Mouse (Mus musculus): Measurements from ENCODE around the gene Fndc5. TPM values are rescaled to one million over a fixed set of nuclear protein-coding genes. Genes with fewer than 3 reads are reported as not detected.

Fndc5 gene
- polyA plus RNA-seq, 1 experiment from 2014 or later = 2.2 TPM

DNA sequence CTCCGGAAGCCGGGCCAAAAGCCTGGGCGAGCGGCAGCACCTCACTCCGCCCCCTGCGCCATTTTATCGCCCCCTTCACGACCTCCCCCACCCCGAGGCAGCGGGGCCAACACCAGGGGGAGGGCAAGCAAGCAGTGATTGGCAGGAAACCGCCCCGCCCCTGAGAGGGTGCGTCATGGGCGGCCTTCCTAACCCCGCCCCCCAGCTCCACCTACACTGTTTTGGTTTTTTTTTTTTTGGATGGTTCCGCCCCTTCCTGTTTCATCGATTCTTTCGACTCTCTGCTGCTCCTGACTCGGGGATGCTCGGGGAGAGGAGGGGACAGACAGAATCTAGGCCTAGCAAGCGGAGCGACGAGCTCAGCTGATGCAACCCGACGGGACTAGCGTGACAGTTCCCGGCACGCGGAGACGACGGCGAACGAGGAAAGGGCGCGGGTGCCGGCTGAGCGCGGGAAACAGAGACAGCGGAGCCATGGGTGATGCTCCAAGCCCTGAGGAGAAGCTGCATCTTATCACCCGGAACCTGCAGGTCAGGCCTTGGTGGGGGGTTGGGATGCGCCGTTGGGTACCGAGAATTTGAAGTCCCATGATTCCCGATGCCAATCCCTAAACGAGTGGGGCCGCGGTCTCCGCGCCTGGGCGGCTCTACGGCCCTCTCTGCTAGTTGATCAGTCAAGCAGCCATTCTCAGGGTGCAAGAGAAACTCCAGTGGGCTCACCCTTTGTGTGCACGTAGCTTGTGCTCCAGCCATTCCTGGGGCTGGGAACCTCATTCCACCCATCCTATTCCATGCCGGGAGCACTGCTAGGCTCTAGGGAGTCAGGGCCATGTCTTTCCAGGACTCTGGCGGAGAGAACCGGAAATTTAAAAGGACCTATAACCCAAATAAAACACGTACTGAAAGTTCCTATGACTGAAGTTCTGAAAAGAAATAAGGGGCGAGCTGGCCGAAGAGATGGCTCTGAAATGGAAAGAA lies 53.0 kb downstream of the Fndc5 start, which contains the start of the genes S100pbp and Yars:
S100pbp (minus strand) TSS at position 186 of the 978 bp plus-strand sequence.
Yars (plus strand) TSS at position 219 of the 978 bp plus-strand sequence.
- ATAC-seq (ENCODE audit: low read depth) = peak; percentile 95
- Histone ChIP-seq H3K27me3 (ENCODE audit: control insufficient read depth, insufficient read depth, low read depth, low read length) (no peaks in the 10 kb centered on the region), H3K4me3 (ENCODE audit: low read length) (peak within 1 kb of the TSS; percentile 78), H3K4me1 (replicated peaks; ENCODE audit: control insufficient read depth, insufficient read depth, low read length) (peaks cover 21% of the 10 kb centered on the region), H3K36me3 (ENCODE audit: control insufficient read depth, insufficient read depth, low read length) (no peaks in the 10 kb centered on the region), H3K4me2 (ENCODE audit: low read depth, low read length) (peak within 1 kb of the TSS; percentile 82), H3K9ac (ENCODE audit: low read length) (peak within 1 kb of the TSS; percentile 88), H3K27ac (ENCODE audit: low read length) (peak within 1 kb of the TSS; percentile 86), H3K9me3 (ENCODE audit: control insufficient read depth, low read length) (no peaks in the 10 kb centered on the region)
- WGBS = under 1% methylated on average over 56 of the region's 58 CpGs

DNA sequence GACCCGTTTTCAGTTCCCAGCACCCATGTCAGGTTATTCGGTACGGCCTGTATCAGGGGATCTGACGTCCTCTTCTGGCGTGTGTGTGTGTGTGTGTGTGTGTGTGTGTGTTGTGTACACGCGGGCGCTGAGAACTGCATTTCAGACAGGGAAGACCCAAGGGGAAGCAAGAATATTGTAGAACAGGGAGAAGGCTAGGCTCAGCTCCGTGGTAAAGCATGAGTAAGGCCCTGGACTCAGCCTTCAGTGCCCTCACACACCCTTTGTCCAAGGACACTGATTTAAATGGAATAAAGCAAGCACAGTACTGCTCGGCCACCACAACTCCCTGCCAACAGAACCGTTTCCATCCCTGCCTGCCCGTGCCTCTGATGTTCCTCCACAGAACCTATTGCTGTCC lies 53.7 kb downstream of the Fndc5 start:
- H3K4me3 ChIP-seq (ENCODE audit: low read length) = peak overlapping the region; percentile 78
- no peaks in the 10 kb centered on the region for H3K36me3 ChIP-seq (ENCODE audit: control insufficient read depth, insufficient read depth, low read length)
- H3K4me2 ChIP-seq (ENCODE audit: low read depth, low read length) = peak overlapping the region; percentile 81
- no peaks in the 10 kb centered on the region for H3K27me3 ChIP-seq (ENCODE audit: control insufficient read depth, insufficient read depth, low read depth, low read length)
- 1% methylated on average over 12 of the region's 12 CpGs for WGBS
- no peak for ATAC-seq (ENCODE audit: low read depth)
- H3K9ac ChIP-seq (ENCODE audit: low read length) = peak overlapping the region; percentile 78
- H3K4me1 ChIP-seq (replicated peaks; ENCODE audit: control insufficient read depth, insufficient read depth, low read length) = peaks cover 21% of the 10 kb centered on the region
- no peaks in the 10 kb centered on the region for H3K9me3 ChIP-seq (ENCODE audit: control insufficient read depth, low read length)
- peak overlapping the region; percentile 67 for H3K27ac ChIP-seq (ENCODE audit: low read length)

DNA sequence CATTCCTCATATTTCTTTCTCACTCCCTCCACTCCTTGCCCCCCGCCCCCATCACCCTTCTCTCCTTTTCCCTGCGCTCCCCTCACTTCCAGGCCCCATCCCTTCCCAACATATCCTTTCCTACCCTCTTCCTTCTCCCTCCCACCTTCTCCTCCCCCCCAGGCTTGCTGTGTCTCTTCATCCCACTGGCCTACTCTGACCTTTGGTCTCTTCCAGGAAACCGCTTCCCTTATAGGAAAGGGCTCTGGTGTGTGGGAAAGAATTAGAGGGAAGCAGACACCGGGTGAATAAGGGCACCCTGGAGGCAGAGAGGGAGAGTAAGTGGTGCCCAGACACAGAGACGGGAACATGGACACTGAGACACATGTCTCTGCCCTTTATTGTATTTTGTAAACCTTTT lies 54.9 kb downstream of the Fndc5 start:
- Histone ChIP-seq H3K4me1 (replicated peaks; ENCODE audit: control insufficient read depth, insufficient read depth, low read length) (peaks cover 21% of the 10 kb centered on the region), H3K4me3 (ENCODE audit: low read length) (no peak overlapping the region), H3K27ac (ENCODE audit: low read length) (no peak overlapping the region), H3K27me3 (ENCODE audit: control insufficient read depth, insufficient read depth, low read depth, low read length) (no peaks in the 10 kb centered on the region), H3K9me3 (ENCODE audit: control insufficient read depth, low read length) (no peaks in the 10 kb centered on the region), H3K9ac (ENCODE audit: low read length) (no peak overlapping the region), H3K36me3 (ENCODE audit: control insufficient read depth, insufficient read depth, low read length) (no peaks in the 10 kb centered on the region), H3K4me2 (ENCODE audit: low read depth, low read length) (no peak overlapping the region)
- ATAC-seq (ENCODE audit: low read depth) = no peak
- WGBS = 73% methylated on average over 5 of the region's 5 CpGs

Other genes with a start within 250 kb of the Fndc5 start
- 18.7 and 23.2 TPM in 2 replicates for gene Azin2, start 174.6 kb upstream of the Fndc5 start, polyA plus RNA-seq (2015; fragmentation: Nextera tagmentation; extraction: Ambion mirVana)
- 173 and 175 TPM in 2 replicates for gene Ak2, start 145.0 kb upstream of the Fndc5 start, polyA plus RNA-seq (2015; fragmentation: Nextera tagmentation; extraction: Ambion mirVana)
- 7.1 TPM in 2 replicates for gene Rnf19b, start 78.7 kb upstream of the Fndc5 start, polyA plus RNA-seq (2015; fragmentation: Nextera tagmentation; extraction: Ambion mirVana)
- gene Tmem54, start 31.5 kb upstream of the Fndc5 start, polyA plus RNA-seq (2015; fragmentation: Nextera tagmentation; extraction: Ambion mirVana) = 16.3 and 17.7 TPM in 2 replicates
- 2.6 and 2.8 TPM in 2 replicates for gene Hpca, start 15.0 kb upstream of the Fndc5 start, polyA plus RNA-seq (2015; fragmentation: Nextera tagmentation; extraction: Ambion mirVana)
- gene S100pbp, start 52.7 kb downstream of the Fndc5 start, polyA plus RNA-seq (2015; fragmentation: Nextera tagmentation; extraction: Ambion mirVana) = 15.4 and 15.8 TPM in 2 replicates
- 58.5 and 61.2 TPM in 2 replicates for gene Yars, start 52.8 kb downstream of the Fndc5 start, polyA plus RNA-seq (2015; fragmentation: Nextera tagmentation; extraction: Ambion mirVana)
- gene C77080, start 124.4 kb downstream of the Fndc5 start, polyA plus RNA-seq (2015; fragmentation: Nextera tagmentation; extraction: Ambion mirVana) = 3.4 and 3.8 TPM in 2 replicates
- gene Sync, start 150.6 kb downstream of the Fndc5 start, polyA plus RNA-seq (2015; fragmentation: Nextera tagmentation; extraction: Ambion mirVana) = 0.50 and 0.75 TPM in 2 replicates
- 356 and 390 TPM in 2 replicates for gene Rbbp4, start 198.4 kb downstream of the Fndc5 start, polyA plus RNA-seq (2015; fragmentation: Nextera tagmentation; extraction: Ambion mirVana)
- gene Zbtb8os, start 198.7 kb downstream of the Fndc5 start, polyA plus RNA-seq (2015; fragmentation: Nextera tagmentation; extraction: Ambion mirVana) = 45.5 and 47.3 TPM in 2 replicates
- 21.7 and 22.0 TPM in 2 replicates for gene Zbtb8a, start 241.1 kb downstream of the Fndc5 start, polyA plus RNA-seq (2015; fragmentation: Nextera tagmentation; extraction: Ambion mirVana)

All from lung, embryonic 16.5 days (tissue).